Mouse (Mus musculus): ENCODE measurements around the gene 4921524J17Rik. TPM values are rescaled to one million over a fixed set of nuclear protein-coding genes. Genes with fewer than 3 reads are reported as not detected.

Gene 4921524J17Rik
- polyA plus RNA-seq, 1 experiment from 2014 or later: 67.0 TPM

GRCm38 (mm10) chr8:85454750-85455149 lies 22.1 kb upstream of the 4921524J17Rik start:
- WGBS (ENCODE audit: insufficient replicate concordance): 57% methylated on average over 8 of the region's 8 CpGs

GRCm38 (mm10) chr8:85453256-85453655 lies 20.6 kb upstream of the 4921524J17Rik start:
- H3K9ac ChIP-seq (ENCODE audit: low read depth, low read length): no peak overlapping the region
- WGBS (ENCODE audit: insufficient replicate concordance): 71% methylated on average over 2 of the region's 2 CpGs
- peaks cover 4% of the 10 kb centered on the region; the same call in 1 of the 2 replicates for H3K4me1 ChIP-seq (ENCODE audit: control insufficient read depth, insufficient read depth, low read length)
- H3K27me3 ChIP-seq (ENCODE audit: control insufficient read depth, insufficient read depth, low read length): no peaks in the 10 kb centered on the region
- no peak overlapping the region for H3K4me2 ChIP-seq
- H3K36me3 ChIP-seq (ENCODE audit: control insufficient read depth, insufficient read depth, low read length): no peaks in the 10 kb centered on the region
- ATAC-seq (replicated peaks; ENCODE audit: insufficient number of reproducible peaks, low FRiP score, low TSS enrichment): no peak
- no peak overlapping the region for H3K27ac ChIP-seq (ENCODE audit: low read depth, low read length)
- no peaks in the 10 kb centered on the region for H3K9me3 ChIP-seq (replicated peaks; ENCODE audit: control insufficient read depth, low read length)
- no peak overlapping the region for H3K4me3 ChIP-seq (ENCODE audit: low read depth, low read length)

More at GRCm38 (mm10) chr8:85454750-85455149, 22.1 kb upstream of the 4921524J17Rik start:
- no peaks in the 10 kb centered on the region for H3K27me3 ChIP-seq (ENCODE audit: control insufficient read depth, insufficient read depth, low read length)
- no peak overlapping the region for H3K9ac ChIP-seq (ENCODE audit: low read depth, low read length)
- H3K9me3 ChIP-seq (replicated peaks; ENCODE audit: control insufficient read depth, low read length): no peaks in the 10 kb centered on the region
- H3K4me3 ChIP-seq (ENCODE audit: low read depth, low read length): no peak overlapping the region
- H3K27ac ChIP-seq (ENCODE audit: low read depth, low read length): no peak overlapping the region
- no peak overlapping the region for H3K4me2 ChIP-seq
- H3K4me1 ChIP-seq (ENCODE audit: control insufficient read depth, insufficient read depth, low read length): peaks cover 4% of the 10 kb centered on the region; the same call in 1 of the 2 replicates
- ATAC-seq (replicated peaks; ENCODE audit: insufficient number of reproducible peaks, low FRiP score, low TSS enrichment): no peak
- no peaks in the 10 kb centered on the region for H3K36me3 ChIP-seq (ENCODE audit: control insufficient read depth, insufficient read depth, low read length)

GRCm38 (mm10) chr8:85452328-85452727 lies 19.7 kb upstream of the 4921524J17Rik start:
- no peaks in the 10 kb centered on the region for H3K27me3 ChIP-seq (ENCODE audit: control insufficient read depth, insufficient read depth, low read length)
- no peak for ATAC-seq (replicated peaks; ENCODE audit: insufficient number of reproducible peaks, low FRiP score, low TSS enrichment)
- no peaks in the 10 kb centered on the region for H3K9me3 ChIP-seq (replicated peaks; ENCODE audit: control insufficient read depth, low read length)
- H3K4me2 ChIP-seq: peak overlapping the region; percentile 47
- H3K4me3 ChIP-seq (ENCODE audit: low read depth, low read length): no peak overlapping the region
- H3K9ac ChIP-seq (ENCODE audit: low read depth, low read length): no peak overlapping the region
- peaks cover 4% of the 10 kb centered on the region; the same call in 1 of the 2 replicates for H3K4me1 ChIP-seq (ENCODE audit: control insufficient read depth, insufficient read depth, low read length)
- H3K27ac ChIP-seq (ENCODE audit: low read depth, low read length): no peak overlapping the region
- 18% methylated on average over 14 of the region's 14 CpGs for WGBS (ENCODE audit: insufficient replicate concordance)
- H3K36me3 ChIP-seq (ENCODE audit: control insufficient read depth, insufficient read depth, low read length): no peaks in the 10 kb centered on the region

GRCm38 (mm10) chr8:85450335-85450734 lies 17.7 kb upstream of the 4921524J17Rik start:
- Histone ChIP-seq H3K27me3 (ENCODE audit: control insufficient read depth, insufficient read depth, low read length) (no peaks in the 10 kb centered on the region), H3K9me3 (replicated peaks; ENCODE audit: control insufficient read depth, low read length) (no peaks in the 10 kb centered on the region), H3K36me3 (ENCODE audit: control insufficient read depth, insufficient read depth, low read length) (no peaks in the 10 kb centered on the region), H3K4me3 (ENCODE audit: low read depth, low read length) (no peak overlapping the region), H3K4me1 (ENCODE audit: control insufficient read depth, insufficient read depth, low read length) (peaks cover 4% of the 10 kb centered on the region; the same call in 1 of the 2 replicates), H3K9ac (ENCODE audit: low read depth, low read length) (no peak overlapping the region), H3K4me2 (no peak overlapping the region), H3K27ac (ENCODE audit: low read depth, low read length) (no peak overlapping the region)
- WGBS (ENCODE audit: insufficient replicate concordance): 81% methylated on average over 3 of the region's 3 CpGs
- ATAC-seq (replicated peaks; ENCODE audit: insufficient number of reproducible peaks, low FRiP score, low TSS enrichment): no peak

- 71% methylated on average over 15 of the region's 15 CpGs for WGBS (ENCODE audit: insufficient replicate concordance)
- H3K4me3 ChIP-seq (ENCODE audit: low read depth, low read length): no peak overlapping the region
- H3K4me1 ChIP-seq (ENCODE audit: control insufficient read depth, insufficient read depth, low read length): no peaks in the 10 kb centered on the region
- H3K4me2 ChIP-seq: no peak overlapping the region
- H3K36me3 ChIP-seq (ENCODE audit: control insufficient read depth, insufficient read depth, low read length): no peaks in the 10 kb centered on the region
- no peak overlapping the region for H3K27ac ChIP-seq (ENCODE audit: low read depth, low read length)
- no peak overlapping the region for H3K9ac ChIP-seq (ENCODE audit: low read depth, low read length)
- no peaks in the 10 kb centered on the region for H3K9me3 ChIP-seq (replicated peaks; ENCODE audit: control insufficient read depth, low read length)
- ATAC-seq (replicated peaks; ENCODE audit: insufficient number of reproducible peaks, low FRiP score, low TSS enrichment): no peak
- no peaks in the 10 kb centered on the region for H3K27me3 ChIP-seq (ENCODE audit: control insufficient read depth, insufficient read depth, low read length)
These were observed 13.5 kb upstream of the 4921524J17Rik start for GRCm38 (mm10) chr8:85445936-85446685.

GRCm38 (mm10) chr8:85444092-85444491 lies 11.5 kb upstream of the 4921524J17Rik start:
- Histone ChIP-seq H3K9me3 (replicated peaks; ENCODE audit: control insufficient read depth, low read length) (no peaks in the 10 kb centered on the region), H3K4me2 (no peak overlapping the region), H3K4me1 (ENCODE audit: control insufficient read depth, insufficient read depth, low read length) (no peaks in the 10 kb centered on the region), H3K27ac (ENCODE audit: low read depth, low read length) (no peak overlapping the region), H3K9ac (ENCODE audit: low read depth, low read length) (no peak overlapping the region), H3K36me3 (ENCODE audit: control insufficient read depth, insufficient read depth, low read length) (no peaks in the 10 kb centered on the region), H3K4me3 (ENCODE audit: low read depth, low read length) (no peak overlapping the region), H3K27me3 (ENCODE audit: control insufficient read depth, insufficient read depth, low read length) (no peaks in the 10 kb centered on the region)
- ATAC-seq (replicated peaks; ENCODE audit: insufficient number of reproducible peaks, low FRiP score, low TSS enrichment): no peak

- ATAC-seq (replicated peaks; ENCODE audit: insufficient number of reproducible peaks, low FRiP score, low TSS enrichment): no peak
- Histone ChIP-seq H3K9ac (ENCODE audit: low read depth, low read length) (no peak overlapping the region), H3K4me3 (ENCODE audit: low read depth, low read length) (no peak overlapping the region), H3K4me1 (ENCODE audit: control insufficient read depth, insufficient read depth, low read length) (no peaks in the 10 kb centered on the region), H3K36me3 (ENCODE audit: control insufficient read depth, insufficient read depth, low read length) (no peaks in the 10 kb centered on the region), H3K27ac (ENCODE audit: low read depth, low read length) (no peak overlapping the region), H3K9me3 (replicated peaks; ENCODE audit: control insufficient read depth, low read length) (no peaks in the 10 kb centered on the region), H3K27me3 (ENCODE audit: control insufficient read depth, insufficient read depth, low read length) (no peaks in the 10 kb centered on the region), H3K4me2 (no peak overlapping the region)
- 48% methylated on average over 5 of the region's 5 CpGs for WGBS (ENCODE audit: insufficient replicate concordance)
These were observed 8.9 kb upstream of the 4921524J17Rik start for GRCm38 (mm10) chr8:85441564-85441963.

GRCm38 (mm10) chr8:85435736-85436135 lies 3.1 kb upstream of the 4921524J17Rik start:
- peaks cover 4% of the 10 kb centered on the region for H3K4me1 ChIP-seq (ENCODE audit: control insufficient read depth, insufficient read depth, low read length)
- no peaks in the 10 kb centered on the region for H3K27me3 ChIP-seq (ENCODE audit: control insufficient read depth, insufficient read depth, low read length)
- H3K4me3 ChIP-seq (ENCODE audit: low read depth, low read length): no peak overlapping the region
- no peak overlapping the region for H3K9ac ChIP-seq (ENCODE audit: low read depth, low read length)
- ATAC-seq (replicated peaks; ENCODE audit: insufficient number of reproducible peaks, low FRiP score, low TSS enrichment): no peak
- no peak overlapping the region for H3K4me2 ChIP-seq
- 36% methylated on average over 5 of the region's 5 CpGs for WGBS (ENCODE audit: insufficient replicate concordance)
- no peaks in the 10 kb centered on the region for H3K9me3 ChIP-seq (replicated peaks; ENCODE audit: control insufficient read depth, low read length)
- no peak overlapping the region for H3K27ac ChIP-seq (ENCODE audit: low read depth, low read length)
- H3K36me3 ChIP-seq (ENCODE audit: control insufficient read depth, insufficient read depth, low read length): no peaks in the 10 kb centered on the region

GRCm38 (mm10) chr8:85434817-85435216 lies 2.2 kb upstream of the 4921524J17Rik start:
- Histone ChIP-seq H3K27ac (ENCODE audit: low read depth, low read length) (no peak overlapping the region), H3K4me1 (ENCODE audit: control insufficient read depth, insufficient read depth, low read length) (peaks cover 8% of the 10 kb centered on the region), H3K4me3 (ENCODE audit: low read depth, low read length) (no peak overlapping the region), H3K36me3 (ENCODE audit: control insufficient read depth, insufficient read depth, low read length) (no peaks in the 10 kb centered on the region), H3K27me3 (ENCODE audit: control insufficient read depth, insufficient read depth, low read length) (no peaks in the 10 kb centered on the region), H3K4me2 (no peak overlapping the region), H3K9ac (ENCODE audit: low read depth, low read length) (no peak overlapping the region), H3K9me3 (replicated peaks; ENCODE audit: control insufficient read depth, low read length) (no peaks in the 10 kb centered on the region)
- 71% methylated on average over 12 of the region's 12 CpGs for WGBS (ENCODE audit: insufficient replicate concordance)
- ATAC-seq (replicated peaks; ENCODE audit: insufficient number of reproducible peaks, low FRiP score, low TSS enrichment): no peak
